7 mouse cellular contexts compared by ENCODE assay signal in the genomic region with DNA sequence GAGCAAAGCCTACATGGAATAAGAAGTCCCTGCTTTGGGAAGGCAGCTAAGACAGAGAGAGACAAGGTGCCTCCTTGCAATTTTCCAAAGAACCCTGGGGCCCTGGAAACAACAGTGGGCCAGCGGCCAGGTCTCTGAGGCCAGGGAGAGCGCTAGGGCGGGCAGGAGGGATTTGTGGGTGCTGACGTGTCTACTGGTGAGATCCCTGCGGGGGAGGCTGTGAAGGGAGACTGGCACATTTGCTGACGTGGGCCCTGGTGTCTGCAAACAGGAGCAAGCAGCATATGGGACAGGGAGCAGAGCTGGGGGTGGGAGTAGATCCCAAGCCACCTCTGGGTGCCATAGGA. TPM values are rescaled to one million over a fixed set of nuclear protein-coding genes. Genes with fewer than 3 reads are reported as not detected.
A peak's percentile ranks its signal among the peaks of the same experiment; 100 is the strongest.
DNase-seq lines count a peak whose midpoint lies in the region; ATAC-seq and TF ChIP-seq lines count a peak whose summit lies in the region.

No protein-coding gene starts in this region.

- H3K4me3 ChIP-seq in lung, postnatal 0 days (ENCODE audit: low read depth, low read length): peak overlapping the region; percentile 5; the same call in 1 of the 2 replicates
- no peak overlapping the region for H3K4me3 ChIP-seq in olfactory bulb, adult 2 months (ENCODE audit: insufficient read depth, low read depth, low read length)

- H3K9me3 ChIP-seq in lung, postnatal 0 days (ENCODE audit: low read length): no peaks in the 10 kb centered on the region

- no peak for TF ChIP-seq POLR2A in olfactory bulb, adult 2 months (IDR thresholded peaks at IDR 0.05; ENCODE audit: insufficient read depth, low read depth, low read length)

- no peaks in the 10 kb centered on the region for H3K27me3 ChIP-seq in lung, postnatal 0 days (replicated peaks; ENCODE audit: insufficient read depth, low read length)

- H3K27ac ChIP-seq in lung, postnatal 0 days (ENCODE audit: low read length): peak overlapping the region; percentile 63
- H3K27ac ChIP-seq in olfactory bulb, adult 2 months (ENCODE audit: insufficient read depth, low read depth, low read length): peak overlapping the region; percentile 7; the same call in 1 of the 2 replicates

- no peak for TF ChIP-seq CTCF in lung, postnatal 0 days (IDR thresholded peaks at IDR 0.05)
- no peak for TF ChIP-seq CTCF in olfactory bulb, adult 2 months (IDR thresholded peaks at IDR 0.05; ENCODE audit: insufficient read depth, low read depth, low read length)

- H3K4me1 ChIP-seq in lung, postnatal 0 days (ENCODE audit: insufficient read depth, low read depth, low read length): no peaks in the 10 kb centered on the region; the same call in 1 of the 2 replicates
- peaks cover 24% of the 10 kb centered on the region for H3K4me1 ChIP-seq in olfactory bulb, adult 2 months (ENCODE audit: control insufficient read depth, insufficient read depth, low read length)

- peak; percentile 64 for DNase-seq in lung, postnatal 0 days (ENCODE audit: low spot score)
- no peak for DNase-seq in lung, postnatal 36 days
- DNase-seq in brain, adult 2 months (ENCODE audit: low read depth, low spot score): peak; percentile 73
- DNase-seq in layer of hippocampus, adult 9-11 months: no peak
- DNase-seq in thymus, postnatal 0 days (ENCODE audit: low spot score): no peak

- peak; percentile 68 for ATAC-seq in lung, postnatal 0 days
- peak; percentile 74 to 77 for ATAC-seq in hematopoietic stem cell, adult 5-6 weeks (replicated peaks in 1 of 2; ENCODE audit: insufficient read depth in 1 of 2, low FRiP score in 2 of 2, low TSS enrichment in 1 of 2, low read depth in 1 of 2, poor library complexity in 2 of 2, severe bottlenecking in 2 of 2)

- WGBS in lung, postnatal 0 days: 41% methylated on average over 6 of the region's 6 CpGs
- 34% methylated on average over 6 of the region's 6 CpGs for WGBS in olfactory bulb, adult 2 months

- no peak overlapping the region for H3K9ac ChIP-seq in lung, postnatal 0 days (replicated peaks; ENCODE audit: low read depth)

- H3K4me2 ChIP-seq in lung, postnatal 0 days (replicated peaks; ENCODE audit: low read depth, low read length): peak overlapping the region; percentile 39

- TF ChIP-seq EP300 in lung, postnatal 0 days (IDR thresholded peaks at IDR 0.05): no peak

- no peaks in the 10 kb centered on the region for H3K36me3 ChIP-seq in lung, postnatal 0 days (ENCODE audit: insufficient read depth, low read length)

RNA-seq across cellular contexts. Expression of gene Kcnh2, which starts 31.0 kb away (rescaled TPM):
- polyA plus RNA-seq in lung, postnatal 0 days (2015; fragmentation: Nextera tagmentation; extraction: Ambion mirVana): 5.0 and 5.8 TPM in 2 replicates
- 2.6 and 4.8 TPM in 2 replicates for total RNA-seq in hematopoietic stem cell, adult 5-6 weeks (2017)
- not detected in 2 replicates for polyA plus RNA-seq in olfactory bulb, adult 2 months (2012; ENCODE audit: insufficient read depth, insufficient read length, low replicate concordance, missing spikeins)
- 5.3 and 7.2 TPM in 2 replicates for polyA plus RNA-seq in thymus, postnatal 0 days (2015; fragmentation: Nextera tagmentation; extraction: Ambion mirVana)

RNA-seq across cellular contexts. Expression of gene Nos3, which starts 44.2 kb away (rescaled TPM):
- polyA plus RNA-seq in lung, postnatal 0 days (2015; fragmentation: Nextera tagmentation; extraction: Ambion mirVana): 20.3 and 26.5 TPM in 2 replicates
- not detected in 2 replicates for total RNA-seq in hematopoietic stem cell, adult 5-6 weeks (2017)
- polyA plus RNA-seq in olfactory bulb, adult 2 months (2012; ENCODE audit: insufficient read depth, insufficient read length, low replicate concordance, missing spikeins): not detected in 2 replicates
- 1.5 and 1.7 TPM in 2 replicates for polyA plus RNA-seq in thymus, postnatal 0 days (2015; fragmentation: Nextera tagmentation; extraction: Ambion mirVana)

Comparison
In these comparisons a context has a peak if more than half of its experiments do, and no peak if none do; other contexts are left out.
1. DNase-seq: peak in lung, postnatal 0 days (single experiment) and brain, adult 2 months (single experiment); none in lung, postnatal 36 days (single experiment), layer of hippocampus, adult 9-11 months (single experiment) and thymus, postnatal 0 days (single experiment).